Mouse (Mus musculus): ENCODE data around the gene Trim41. TPM values are rescaled to one million over a fixed set of nuclear protein-coding genes. Genes with fewer than 3 reads are reported as not detected.

The Trim41 gene
- 2.9 and 3.2 TPM in 2 replicates for polyA plus RNA-seq (2021; fragmentation: Nextera tagmentation)
- long read RNA-seq, experiment 1, partial matches to known transcripts, result 5 of 6 reads
- long read RNA-seq, experiment 1, other reads (novel, unspliced or antisense), result 1 of 6 reads
- long read RNA-seq, experiment 2, partial matches to known transcripts, result 5 of 9 reads
- long read RNA-seq, experiment 2, other reads (novel, unspliced or antisense), result 1 of 9 reads

DNA sequence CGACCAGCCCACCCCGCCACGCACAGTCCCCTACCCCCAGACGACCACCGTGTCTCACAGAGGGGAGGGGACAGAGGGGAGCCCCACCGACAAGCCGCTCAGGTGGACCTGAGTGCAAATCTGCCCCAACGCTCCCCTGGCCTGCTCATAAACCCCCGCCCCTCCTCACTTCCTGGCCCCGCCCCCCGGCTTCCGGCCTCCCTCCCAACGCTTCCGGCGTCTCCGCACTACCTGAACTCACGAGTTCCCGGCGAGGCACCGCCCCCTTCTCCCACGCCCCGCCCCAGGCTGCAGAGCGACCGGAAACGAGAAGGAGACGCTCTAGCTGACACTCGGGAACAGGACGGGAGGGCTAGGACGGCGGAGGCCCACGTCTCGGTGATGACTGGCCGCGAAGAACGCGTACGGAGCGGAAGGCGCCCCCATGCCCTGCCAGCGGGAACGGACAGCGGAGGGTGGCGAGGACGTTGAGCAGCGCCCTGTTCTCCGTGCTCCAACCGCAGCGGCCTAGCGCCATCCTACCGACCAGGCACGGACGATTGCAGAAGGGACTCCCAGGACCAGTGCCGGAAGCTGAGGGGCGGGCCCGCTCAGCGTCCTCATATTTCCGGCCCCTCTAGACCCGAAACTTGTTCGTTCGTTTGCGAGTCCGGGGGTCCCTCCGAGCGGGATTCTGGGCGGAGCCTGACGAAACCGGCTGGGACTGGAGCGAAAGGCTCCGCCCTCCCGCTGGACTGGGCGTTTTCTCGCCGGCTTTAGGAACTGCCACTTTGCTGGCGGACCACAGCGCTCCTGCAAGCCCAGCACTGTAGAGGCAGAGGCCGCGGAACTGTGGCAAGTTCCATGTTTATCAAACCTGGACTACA is at the start of gene Trim41:
Gene Trim41 (minus strand): TSS at position 554 of the 866 bp plus-strand sequence.

DNA sequence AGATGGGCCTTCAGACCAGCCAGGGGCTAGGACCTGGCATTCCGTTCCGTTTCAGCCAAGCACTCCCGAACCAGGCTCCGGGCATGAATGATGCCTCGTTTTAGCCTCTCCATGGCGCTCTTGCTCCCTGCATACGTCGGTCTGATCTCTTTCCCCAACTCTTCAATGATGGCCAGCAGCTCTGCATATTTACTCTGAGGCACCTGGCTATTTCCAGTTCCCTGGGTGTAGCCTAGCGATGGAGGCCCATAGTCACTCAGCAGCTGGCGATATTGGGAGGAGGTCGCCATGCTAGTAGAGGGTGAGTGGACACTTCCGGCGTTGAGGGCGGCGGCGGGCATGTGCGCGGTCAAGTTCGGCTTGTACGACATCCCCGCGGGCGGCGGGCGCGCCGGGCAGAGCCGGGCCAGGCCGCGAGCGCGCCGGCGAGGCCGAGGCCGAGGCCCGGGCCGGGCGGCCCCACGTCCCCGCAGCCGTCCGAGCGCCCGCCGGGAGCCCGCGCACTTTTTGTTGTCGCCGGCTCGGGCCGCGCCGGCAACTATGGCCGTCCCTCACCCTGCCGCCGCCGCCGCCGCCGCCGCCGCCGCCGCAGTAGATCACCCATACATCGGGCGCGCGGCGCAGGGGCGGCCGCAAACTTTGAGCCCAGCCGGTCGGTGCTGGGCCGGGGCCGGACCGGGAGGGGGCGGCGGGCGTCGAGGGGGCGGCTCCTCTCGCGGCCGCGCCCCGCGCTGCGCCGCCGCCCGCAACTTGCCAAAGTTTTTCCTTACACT is 9.0 kb upstream of the Trim41 start, which contains the start of the genes Trim7 and Gm12184:
Gene Trim7 (plus strand): TSS at position 162 of the 773 bp plus-strand sequence.
Gene Gm12184 (minus strand): TSS at position 677 of the 773 bp plus-strand sequence.

DNA sequence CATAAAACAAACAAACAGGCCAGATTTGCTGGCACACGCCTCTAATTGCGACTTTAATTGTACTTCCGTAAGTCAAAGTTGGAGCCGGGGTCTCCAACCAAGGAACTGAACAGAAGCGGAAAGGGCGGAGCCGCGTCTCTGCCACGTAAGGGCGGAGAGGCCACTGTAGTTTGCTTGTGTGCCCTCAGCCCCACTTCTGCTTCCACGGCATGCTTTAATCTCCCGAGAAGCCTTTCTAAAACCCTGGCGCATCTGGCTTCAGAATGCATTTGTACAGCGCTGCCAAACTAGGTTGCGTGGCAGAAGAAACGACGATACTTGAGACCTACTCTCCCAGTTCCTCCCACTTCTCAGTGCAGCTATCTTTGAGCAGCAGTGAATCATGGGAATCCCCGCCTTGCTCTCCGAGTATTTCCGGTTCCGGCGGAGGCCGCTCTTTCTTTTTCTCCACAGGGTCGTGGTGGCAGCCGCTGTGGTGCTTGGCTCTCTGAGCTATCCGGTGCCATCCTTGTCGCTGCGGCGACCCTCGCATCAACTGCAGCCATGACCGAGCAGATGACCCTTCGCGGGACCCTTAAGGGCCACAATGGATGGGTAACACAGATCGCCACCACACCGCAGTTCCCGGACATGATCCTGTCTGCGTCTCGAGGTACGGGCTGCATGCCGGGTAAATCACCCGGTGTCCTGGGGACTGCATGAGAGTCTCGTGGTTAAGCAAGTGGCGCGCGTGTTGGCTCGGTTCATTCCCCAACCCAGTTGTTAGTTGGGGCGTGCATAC is 17.0 kb downstream of the Trim41 start, which contains the start of gene Rack1:
Gene Rack1 (plus strand): TSS at position 412 of the 781 bp plus-strand sequence.

Other genes with a start within 250 kb of the Trim41 start
- 215 and 222 TPM in 2 replicates for gene Rack1, start 17.0 kb downstream of the Trim41 start, polyA plus RNA-seq (2021; fragmentation: Nextera tagmentation)
- gene Trim7, start 8.8 kb upstream of the Trim41 start, polyA plus RNA-seq (2021; fragmentation: Nextera tagmentation), result 0.53 and 0.62 TPM in 2 replicates
- 0.18 TPM in 1 of 2 replicates, not detected in the other for gene Gm12184, start 9.3 kb upstream of the Trim41 start, polyA plus RNA-seq (2021; fragmentation: Nextera tagmentation)
- 10.0 and 13.6 TPM in 2 replicates for gene Irgm1, start 54.3 kb upstream of the Trim41 start, polyA plus RNA-seq (2021; fragmentation: Nextera tagmentation)
- 0.15 TPM in 2 replicates for gene Gm5431, start 84.9 kb upstream of the Trim41 start, polyA plus RNA-seq (2021; fragmentation: Nextera tagmentation)
- 3.0 and 3.3 TPM in 2 replicates for gene Psme2b, start 128.8 kb upstream of the Trim41 start, polyA plus RNA-seq (2021; fragmentation: Nextera tagmentation)
- gene Olfr56, start 161.5 kb upstream of the Trim41 start, polyA plus RNA-seq (2021; fragmentation: Nextera tagmentation), result not detected in 2 replicates
- 0.62 and 0.63 TPM in 2 replicates for gene 9930111J21Rik1, start 162.0 kb upstream of the Trim41 start, polyA plus RNA-seq (2021; fragmentation: Nextera tagmentation)
- 0.03 TPM in 1 of 2 replicates, not detected in the other for gene Gm12185, start 174.9 kb upstream of the Trim41 start, polyA plus RNA-seq (2021; fragmentation: Nextera tagmentation)
- gene Tgtp1, start 176.8 kb upstream of the Trim41 start, polyA plus RNA-seq (2021; fragmentation: Nextera tagmentation), result 0.95 and 3.9 TPM in 2 replicates
- gene 9930111J21Rik2, start 233.9 kb upstream of the Trim41 start, polyA plus RNA-seq (2021; fragmentation: Nextera tagmentation), result 0.38 and 0.40 TPM in 2 replicates
- gene Tgtp2, start 246.9 kb upstream of the Trim41 start, polyA plus RNA-seq (2021; fragmentation: Nextera tagmentation), result 1.2 and 1.8 TPM in 2 replicates